Mouse (Mus musculus) stomach, postnatal 0 days (tissue): ENCODE data around the gene Nfia. TPM values are rescaled to one million over a fixed set of nuclear protein-coding genes. Genes with fewer than 3 reads are reported as not detected.

Experiments used
- ATAC-seq: fragments of 200-750 bp; cut with Nextera tagmentation; 2 replicates; pipeline ENCODE4 v1.8.0; 2017; ENCODE audit not compliant: low FRiP score, low TSS enrichment
- DNase-seq: peaks from one replicate; pipeline ENCODE4 v3.0.0-alpha.2; 2016; ENCODE audit warnings: low spot score
- H3K27ac ChIP-seq: fragments of 300-500 bp; sonication (generic); replicated peaks from 2 replicates; pipeline ENCODE4 v1.5.1; 2014; ENCODE audit warnings: mild to moderate bottlenecking, control low read depth
- H3K27me3 ChIP-seq: fragments of 300-500 bp; sonication (generic); 2 replicates; pipeline ENCODE4 v1.6.1; 2014; ENCODE audit warnings: low read length; ENCODE audit not compliant: control insufficient read depth, insufficient read depth
- H3K36me3 ChIP-seq: fragments of 300-500 bp; sonication (generic); 2 replicates; pipeline ENCODE4 v1.6.1; 2014; ENCODE audit warnings: low read length, mixed read lengths; ENCODE audit not compliant: control insufficient read depth, insufficient read depth
- H3K4me1 ChIP-seq: fragments of 300-500 bp; sonication (generic); replicated peaks from 2 replicates; pipeline ENCODE4 v1.6.1; 2014; ENCODE audit warnings: antibody characterized with exemption; ENCODE audit not compliant: control insufficient read depth, insufficient read depth
- H3K4me2 ChIP-seq: fragments of 300-500 bp; sonication (generic); replicated peaks from 2 replicates; pipeline ENCODE4 v1.6.1; 2014; ENCODE audit warnings: low read depth, mild to moderate bottlenecking, control low read depth, moderate library complexity
- H3K4me3 ChIP-seq: fragments of 300-500 bp; sonication (generic); 2 replicates; pipeline ENCODE4 v1.5.1; 2014; ENCODE audit warnings: low read depth, low read length, control low read depth
- H3K9ac ChIP-seq: fragments of 300-500 bp; sonication (generic); 2 replicates; pipeline ENCODE4 v1.6.1; 2014; ENCODE audit warnings: mild to moderate bottlenecking, low read length, control low read depth, mixed read lengths
- H3K9me3 ChIP-seq: fragments of 300-500 bp; sonication (generic); 2 replicates; pipeline ENCODE4 v1.6.1; 2016; ENCODE audit warnings: low read length; ENCODE audit not compliant: control insufficient read depth
- CTCF ChIP-seq: IDR thresholded peaks from 2 replicates; pipeline ENCODE4 v1.5.1; 2016; ENCODE audit warnings: antibody characterized with exemption, low read depth, mild to moderate bottlenecking, moderate library complexity
- EP300 ChIP-seq: optimal IDR thresholded peaks from 2 replicates; pipeline ENCODE3; 2016; ENCODE audit warnings: antibody characterized with exemption
- WGBS: fragments of 180-500 bp; shearing (Covaris S2); extraction: QIAGEN DNeasy Blood & Tissue Kit; methylation state at CpG from one replicate; pipeline ENCODE4 v1.1.7; 2014; 5-methylcytosine and 5-hydroxymethylcytosine counted together
- polyA plus RNA-seq: library from polyadenylated mRNA; unstranded; fragments of >200 nt; fragmentation: Nextera tagmentation; extraction: Ambion mirVana; gene quantifications from 2 replicates; pipeline ENCODE4 v1.2.1, GENCODE M21; 2015

The Nfia gene
- polyA plus RNA-seq, 1 experiment from 2014 or later, result 26.0 TPM

GRCm38 (mm10) chr4:97944309-97944708 is 171.8 kb downstream of the Nfia start:
- H3K27me3 ChIP-seq, result no peaks in the 10 kb centered on the region

GRCm38 (mm10) chr4:97947484-97947883 is 174.9 kb downstream of the Nfia start:
- TF ChIP-seq EP300 (no peak), CTCF (no peak)
- Histone ChIP-seq H3K27me3 (no peaks in the 10 kb centered on the region), H3K4me2 (no peak overlapping the region), H3K4me3 (no peak overlapping the region), H3K9ac (no peak overlapping the region), H3K36me3 (no peaks in the 10 kb centered on the region), H3K9me3 (no peaks in the 10 kb centered on the region), H3K4me1 (no peaks in the 10 kb centered on the region), H3K27ac (no peak overlapping the region)
- 88% methylated on average over 5 of the region's 5 CpGs for WGBS
- ATAC-seq (no peak), DNase-seq (no peak)

More at GRCm38 (mm10) chr4:97944309-97944708, 171.8 kb downstream of the Nfia start:
- H3K4me3 ChIP-seq, result no peak overlapping the region
- 87% methylated on average over 2 of the region's 2 CpGs for WGBS
- no peaks in the 10 kb centered on the region for H3K9me3 ChIP-seq
- no peak overlapping the region for H3K9ac ChIP-seq
- H3K4me1 ChIP-seq, result no peaks in the 10 kb centered on the region
- TF ChIP-seq EP300 (no peak), CTCF (no peak)
- H3K36me3 ChIP-seq, result no peaks in the 10 kb centered on the region
- no peak overlapping the region for H3K27ac ChIP-seq
- DNase-seq, result no peak
- H3K4me2 ChIP-seq, result no peak overlapping the region
- no peak for ATAC-seq

- no peaks in the 10 kb centered on the region for H3K9me3 ChIP-seq
- ATAC-seq, result no peak
- TF ChIP-seq EP300 (no peak), CTCF (no peak)
- H3K4me2 ChIP-seq, result no peak overlapping the region
- H3K4me1 ChIP-seq, result no peaks in the 10 kb centered on the region
- no peak for DNase-seq
- H3K36me3 ChIP-seq, result no peaks in the 10 kb centered on the region
- no peak overlapping the region for H3K9ac ChIP-seq
- H3K4me3 ChIP-seq, result no peak overlapping the region
- WGBS, result 42% methylated on average over 8 of the region's 8 CpGs
- H3K27ac ChIP-seq, result no peak overlapping the region
- H3K27me3 ChIP-seq, result no peaks in the 10 kb centered on the region
Observed at GRCm38 (mm10) chr4:97948250-97948649, 175.7 kb downstream of the Nfia start.

- no peak overlapping the region for H3K4me2 ChIP-seq
- H3K4me1 ChIP-seq, result no peaks in the 10 kb centered on the region
- no peak overlapping the region for H3K9ac ChIP-seq
- no peak for DNase-seq
- H3K4me3 ChIP-seq, result no peak overlapping the region
- 42% methylated on average over 10 of the region's 10 CpGs for WGBS
- H3K36me3 ChIP-seq, result no peaks in the 10 kb centered on the region
- TF ChIP-seq EP300 (no peak), CTCF (no peak)
- no peaks in the 10 kb centered on the region for H3K9me3 ChIP-seq
- no peak for ATAC-seq
- H3K27ac ChIP-seq, result no peak overlapping the region
- no peaks in the 10 kb centered on the region for H3K27me3 ChIP-seq
Observed at GRCm38 (mm10) chr4:97950341-97951071, 178.0 kb downstream of the Nfia start.

GRCm38 (mm10) chr4:97953886-97954285 is 181.4 kb downstream of the Nfia start:
- H3K9me3 ChIP-seq, result no peaks in the 10 kb centered on the region
- no peak overlapping the region for H3K4me3 ChIP-seq
- no peaks in the 10 kb centered on the region for H3K4me1 ChIP-seq
- no peaks in the 10 kb centered on the region for H3K27me3 ChIP-seq
- 51% methylated on average over 11 of the region's 11 CpGs for WGBS
- no peak for ATAC-seq
- TF ChIP-seq EP300 (no peak), CTCF (no peak)
- H3K9ac ChIP-seq, result no peak overlapping the region
- no peak overlapping the region for H3K27ac ChIP-seq
- H3K4me2 ChIP-seq, result no peak overlapping the region
- no peak for DNase-seq
- no peaks in the 10 kb centered on the region for H3K36me3 ChIP-seq

- WGBS, result 80% methylated on average over 5 of the region's 5 CpGs
Observed at GRCm38 (mm10) chr4:97958121-97958520, 185.6 kb downstream of the Nfia start.

More at GRCm38 (mm10) chr4:97958121-97958520, 185.6 kb downstream of the Nfia start:
- DNase-seq, result no peak
- H3K4me1 ChIP-seq, result no peaks in the 10 kb centered on the region
- TF ChIP-seq CTCF (no peak), EP300 (no peak)
- no peak overlapping the region for H3K27ac ChIP-seq
- H3K27me3 ChIP-seq, result no peaks in the 10 kb centered on the region
- no peak overlapping the region for H3K4me3 ChIP-seq
- H3K4me2 ChIP-seq, result no peak overlapping the region
- no peak for ATAC-seq
- no peak overlapping the region for H3K9ac ChIP-seq
- no peaks in the 10 kb centered on the region for H3K9me3 ChIP-seq
- H3K36me3 ChIP-seq, result no peaks in the 10 kb centered on the region
